Mouse (Mus musculus): Measurements from ENCODE around the gene Zfp941.
"Not testable (repeated sequence)": the region's sequence is repeated elsewhere in the genome, so short reads cannot be mapped to it uniquely, and the experiment has no call there.

Zfp941 gene

DNA sequence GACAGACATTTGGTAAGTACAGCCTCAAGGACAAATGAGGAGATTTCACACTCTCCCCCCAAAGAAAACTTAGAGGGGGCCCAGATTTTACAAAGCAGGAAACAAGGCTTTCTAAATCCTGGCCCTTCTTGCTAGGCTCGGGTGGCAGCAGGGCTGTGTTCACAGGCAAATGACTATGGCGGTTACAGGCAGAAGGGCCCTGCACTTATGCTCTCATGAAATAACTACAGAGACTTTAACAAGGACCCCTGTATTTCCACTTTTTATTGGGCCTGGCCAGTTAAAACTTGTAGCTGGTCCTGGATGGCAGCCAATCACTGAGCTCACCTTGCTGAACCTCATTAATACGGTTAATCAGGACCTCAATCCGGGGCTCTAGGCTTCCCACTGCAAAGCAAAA lies 41.4 kb downstream of the Zfp941 start:
- DNase-seq (ENCODE audit: low read depth, low spot score), result no peak

DNA sequence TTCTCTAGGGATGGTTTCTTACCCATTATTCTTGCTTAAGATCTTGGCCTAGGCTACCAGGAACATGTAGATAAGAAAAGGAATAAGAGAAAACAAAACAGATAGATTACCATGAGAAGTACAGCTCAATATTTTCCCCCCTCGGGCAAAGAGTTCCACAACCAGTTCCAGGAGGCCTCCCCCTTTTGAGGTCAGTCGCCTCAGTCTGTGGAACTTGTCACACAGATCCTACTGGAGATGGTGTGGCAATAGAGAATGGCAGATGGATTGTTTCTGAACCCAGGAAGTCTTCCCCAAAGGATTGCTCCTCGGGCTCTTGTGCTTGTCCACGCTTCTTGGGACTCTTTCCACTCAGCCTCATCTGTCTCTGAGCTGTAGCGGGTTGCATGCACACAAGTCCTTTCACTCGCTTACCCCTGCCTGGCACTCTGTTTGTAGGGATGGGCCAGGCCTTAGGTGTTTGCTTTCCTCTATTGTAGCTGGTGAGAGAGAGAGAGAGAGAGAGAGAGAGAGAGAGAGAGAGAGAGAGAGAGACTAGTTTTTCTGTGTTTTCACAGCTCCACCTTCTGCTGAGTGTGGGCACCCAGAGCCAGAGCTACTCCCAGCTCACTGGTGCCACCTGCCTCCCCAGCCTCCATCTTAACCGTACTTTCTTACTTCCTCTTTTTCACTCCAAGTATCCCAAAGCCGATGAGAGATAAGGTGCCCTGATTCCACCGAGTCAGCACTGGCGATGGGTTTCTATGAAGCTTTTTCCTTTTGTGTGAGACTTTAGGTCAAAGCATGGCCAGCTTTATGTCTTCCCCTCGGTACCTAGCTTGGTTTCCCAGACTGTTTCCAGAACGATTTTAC lies 55.9 kb downstream of the Zfp941 start:
- no peak for DNase-seq (ENCODE audit: low read depth, low spot score)

DNA sequence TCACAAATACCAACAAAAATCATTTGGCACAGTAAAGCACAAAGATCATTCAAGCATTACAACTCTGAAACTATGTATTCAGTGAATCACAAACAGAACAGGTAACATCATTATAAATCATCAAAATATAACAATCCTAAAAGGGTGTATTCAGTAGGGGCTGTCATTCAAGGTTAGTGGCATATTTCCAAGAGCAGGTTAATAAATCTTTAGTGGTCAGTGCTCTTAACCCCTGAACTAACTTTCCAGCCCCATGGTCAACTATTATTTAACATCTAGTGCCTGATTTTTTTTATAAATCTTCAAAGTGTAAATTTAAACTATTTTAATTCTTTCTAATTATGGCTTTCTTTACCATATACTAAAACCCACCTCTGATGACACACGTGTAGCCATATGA lies 56.6 kb downstream of the Zfp941 start:
- not testable (repeated sequence) for DNase-seq (ENCODE audit: low read depth, low spot score)

DNA sequence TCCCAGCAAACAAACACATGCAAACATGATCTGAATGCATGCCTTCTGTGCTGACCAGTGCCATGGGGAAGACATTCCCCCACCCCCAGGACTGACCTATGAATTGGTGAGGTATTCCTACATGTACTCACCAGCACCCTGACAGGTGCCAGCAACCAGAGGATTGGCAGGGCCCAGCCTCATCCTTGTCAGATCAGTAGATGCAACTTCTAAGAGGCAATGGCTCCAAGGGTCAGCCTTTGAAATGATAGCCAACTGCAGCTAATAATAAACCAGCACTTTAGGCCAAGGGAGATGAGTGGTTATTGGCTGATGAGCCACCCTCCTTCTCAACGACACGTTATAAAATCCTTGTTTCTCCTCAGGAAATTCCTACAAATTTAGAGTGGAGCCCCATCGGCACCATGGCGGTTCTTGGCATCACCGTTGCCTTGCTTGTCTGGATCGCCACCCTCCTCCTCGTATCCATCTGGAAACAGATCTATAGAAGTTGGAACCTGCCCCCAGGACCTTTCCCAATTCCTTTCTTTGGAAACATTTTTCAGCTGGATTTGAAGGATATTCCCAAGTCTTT lies 58.4 kb downstream of the Zfp941 start, which contains the start of gene Cyp2e1:
Gene Cyp2e1, plus strand, starts transcription at position 293 of the 574 bp plus-strand sequence.
- DNase-seq (ENCODE audit: low read depth, low spot score), result no peak

DNA sequence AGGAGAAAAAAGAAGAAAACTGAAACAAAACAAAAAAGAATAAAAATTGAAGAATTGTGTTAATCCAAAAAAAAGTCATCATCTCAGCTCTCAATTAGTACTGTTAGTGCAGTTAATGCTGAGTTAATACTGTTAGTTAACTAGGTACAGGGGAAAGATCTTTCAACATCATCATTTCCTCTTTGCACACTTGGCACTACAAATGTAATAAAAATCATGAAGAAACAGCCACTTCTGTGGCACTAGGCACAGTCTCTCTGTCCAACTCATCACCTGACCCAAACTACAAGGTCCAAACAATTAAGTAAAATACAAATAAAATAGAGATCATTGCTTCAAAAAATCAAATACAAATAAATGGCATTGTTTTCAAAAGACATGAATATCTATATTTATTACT lies 61.3 kb downstream of the Zfp941 start:
- no peak for DNase-seq (ENCODE audit: low read depth, low spot score)

Measured in retina, postnatal 7 days (tissue).